Mouse (Mus musculus) E14TG2a.4 (cell line): ENCODE measurements around the gene Fam84b.

Experiments
- CTCF ChIP-seq: conservative IDR thresholded peaks from 2 replicates; pipeline ENCODE4 v1.5.1; 2014; ENCODE audit warnings: low read length
- POU5F1 ChIP-seq: IDR thresholded peaks from 2 replicates; pipeline ENCODE4 v1.6.1; 2014; ENCODE audit warnings: low read length, borderline replicate concordance

- TF ChIP-seq CTCF (no peak), POU5F1 (no peak)
These were observed 22.1 kb upstream of the Fam84b start for GRCm38 (mm10) chr15:60875721-60876120.
